Mouse (Mus musculus) CH12.LX (cell line): ENCODE measurements around the gene Mknk1. TPM values are rescaled to one million over a fixed set of nuclear protein-coding genes. Genes with fewer than 3 reads are reported as not detected.

ENCODE experiments used
- DNase-seq: peaks from one replicate; pipeline ENCODE4 v3.0.0-alpha.2; 2013; ENCODE audit errors: extremely low read depth
- H3K27ac ChIP-seq: 2 replicates; pipeline ENCODE4 v1.5.1; 2012; ENCODE audit warnings: low read depth, mild to moderate bottlenecking, control low read depth, moderate library complexity; ENCODE audit not compliant: insufficient read depth
- H3K27me3 ChIP-seq: replicated peaks from 2 replicates; pipeline ENCODE3; 2012; ENCODE audit warnings: inconsistent platforms
- H3K36me3 ChIP-seq, 2 experiments: replicated peaks in 1 of 2; 2 replicates each; pipeline versions ENCODE3 to v1.6.1; 2012; ENCODE audit warnings: inconsistent platforms in 1 of 2, low read length in 1 of 2, mild to moderate bottlenecking in 1 of 2, mixed read lengths in 1 of 2, moderate library complexity in 1 of 2; ENCODE audit not compliant: control insufficient read depth in 1 of 2, insufficient read depth in 1 of 2
- H3K4me1 ChIP-seq, 2 experiments: 2 replicates each; pipeline ENCODE4 v1.6.1; 2012; ENCODE audit warnings: inconsistent platforms in 1 of 2, moderate library complexity in 1 of 2; ENCODE audit not compliant: insufficient read depth in 2 of 2, control insufficient read depth in 1 of 2
- H3K4me2 ChIP-seq: 2 replicates; pipeline ENCODE4 v1.6.1; 2012; ENCODE audit warnings: low read depth, mild to moderate bottlenecking, control low read depth; ENCODE audit not compliant: poor library complexity, insufficient read depth, severe bottlenecking
- H3K4me3 ChIP-seq, 3 experiments: fragments of 150-350 bp in 1 of 3; sonication (generic) in 1 of 3; replicated peaks in 1 of 3; 2 replicates each; pipeline versions ENCODE3 to v1.5.1; 2011 to 2012; ENCODE audit warnings: low read depth in 2 of 3, low read length in 2 of 3, mild to moderate bottlenecking in 2 of 3, moderate library complexity in 2 of 3, control low read depth in 1 of 3, improper control_type of control experiment in 1 of 3, inconsistent platforms in 1 of 3, mixed read lengths in 1 of 3; ENCODE audit not compliant: poor library complexity in 1 of 3
- H3K79me2 ChIP-seq: replicated peaks from 2 replicates; pipeline ENCODE4 v1.6.1; 2012; ENCODE audit warnings: mild to moderate bottlenecking, moderate library complexity; ENCODE audit not compliant: control insufficient read depth, poor library complexity, insufficient read depth, severe bottlenecking; ENCODE audit errors: extremely low read depth
- H3K9ac ChIP-seq: 2 replicates; pipeline ENCODE4 v1.6.1; 2012; ENCODE audit warnings: low read depth, mild to moderate bottlenecking, control low read depth, moderate library complexity; ENCODE audit not compliant: insufficient read depth
- H3K9me3 ChIP-seq: replicated peaks from 2 replicates; pipeline ENCODE3; 2012; ENCODE audit warnings: low read length, inconsistent platforms, mixed read lengths
- CHD1 ChIP-seq: IDR thresholded peaks from 2 replicates; pipeline ENCODE4 v1.6.1; 2012; ENCODE audit warnings: low read depth, low read length, improper control_type of control experiment, inconsistent platforms
- CHD2 ChIP-seq: IDR thresholded peaks from 2 replicates; pipeline ENCODE4 v1.6.1; 2011; ENCODE audit warnings: low read length, improper control_type of control experiment
- E2F4 ChIP-seq: IDR thresholded peaks from 2 replicates; pipeline ENCODE4 v1.6.1; 2011; ENCODE audit warnings: low read depth, low read length, improper control_type of control experiment; ENCODE audit not compliant: insufficient replicate concordance
- ELF1 ChIP-seq: IDR thresholded peaks from 2 replicates; pipeline ENCODE4 v1.6.1; 2014; ENCODE audit warnings: low read depth, mild to moderate bottlenecking, inconsistent platforms, low read length, improper control_type of control experiment
- EP300 ChIP-seq: IDR thresholded peaks from 2 replicates; pipeline ENCODE4 v1.6.1; 2011; ENCODE audit warnings: low read length, improper control_type of control experiment
- ETS1 ChIP-seq: conservative IDR thresholded peaks from 2 replicates; pipeline ENCODE4 v1.6.1; 2012; ENCODE audit warnings: low read depth, mild to moderate bottlenecking, inconsistent platforms, low read length, improper control_type of control experiment, moderate library complexity
- HCFC1 ChIP-seq: IDR thresholded peaks from 2 replicates; pipeline ENCODE4 v1.6.1; 2012; ENCODE audit warnings: low read depth, mild to moderate bottlenecking, inconsistent platforms, low read length, improper control_type of control experiment
- JUN ChIP-seq: IDR thresholded peaks from 2 replicates; pipeline ENCODE4 v1.6.1; 2011; ENCODE audit warnings: low read depth, mild to moderate bottlenecking, low read length, improper control_type of control experiment, moderate library complexity; ENCODE audit not compliant: insufficient read depth
- JUND ChIP-seq: conservative IDR thresholded peaks from 2 replicates; pipeline ENCODE4 v1.6.1; 2011; ENCODE audit warnings: low read depth, low read length, improper control_type of control experiment
- MAX ChIP-seq: IDR thresholded peaks from 2 replicates; pipeline ENCODE4 v1.6.1; 2011; ENCODE audit warnings: low read length, improper control_type of control experiment
- PAX5 ChIP-seq: IDR thresholded peaks from 2 replicates; pipeline ENCODE4 v1.6.1; 2012; ENCODE audit warnings: low read length, inconsistent platforms, mixed read lengths
- POLR2AphosphoS2 ChIP-seq: IDR thresholded peaks from 2 replicates; pipeline ENCODE4 v1.6.1; 2011; ENCODE audit warnings: low read depth, low read length, improper control_type of control experiment
- RAD21 ChIP-seq: IDR thresholded peaks from 2 replicates; pipeline ENCODE4 v1.6.1; 2011; ENCODE audit warnings: low read depth, mild to moderate bottlenecking, low read length, improper control_type of control experiment, moderate library complexity
- RCOR1 ChIP-seq: conservative IDR thresholded peaks from 2 replicates; pipeline ENCODE4 v1.6.1; 2012; ENCODE audit warnings: low read depth, mild to moderate bottlenecking, inconsistent platforms, low read length, improper control_type of control experiment
- TCF12 ChIP-seq: IDR thresholded peaks from 2 replicates; pipeline ENCODE4 v1.6.1; 2014; ENCODE audit warnings: low read depth, mild to moderate bottlenecking, inconsistent platforms, low read length, improper control_type of control experiment
- USF1 ChIP-seq: IDR thresholded peaks from 2 replicates; pipeline ENCODE4 v1.6.1; 2014; ENCODE audit warnings: low read depth, mild to moderate bottlenecking, inconsistent platforms, low read length, improper control_type of control experiment
- USF2 ChIP-seq: conservative IDR thresholded peaks from 2 replicates; pipeline ENCODE4 v1.6.1; 2011; ENCODE audit warnings: low read depth, low read length, improper control_type of control experiment
- ZC3H11A ChIP-seq: IDR thresholded peaks from 2 replicates; pipeline ENCODE4 v1.6.1; 2012; ENCODE audit warnings: low read depth, mild to moderate bottlenecking, inconsistent platforms, low read length, improper control_type of control experiment
- ZKSCAN1 ChIP-seq: IDR thresholded peaks from 2 replicates; pipeline ENCODE4 v1.6.1; 2012; ENCODE audit warnings: low read depth, inconsistent platforms, low read length, improper control_type of control experiment, borderline replicate concordance
- ZMIZ1 ChIP-seq: IDR thresholded peaks from 2 replicates; pipeline ENCODE4 v1.6.1; 2012; ENCODE audit warnings: low read depth, mild to moderate bottlenecking, inconsistent platforms, low read length, improper control_type of control experiment
- ZNF384 ChIP-seq: IDR thresholded peaks from 2 replicates; pipeline ENCODE4 v1.6.1; 2012; ENCODE audit warnings: low read depth, low read length, improper control_type of control experiment, inconsistent platforms
- dilution Hi-C: fragments of 300-500 bp; cut with MboI; formaldehyde crosslinking; loops from 2 replicates; pipeline ENCODE4 v1.14.3; 2020; ENCODE audit warnings: low sequenced_read_pairs; ENCODE audit not compliant: extremely low pct_unique_long_range_greater_than_20kb, extremely low pct_ligation_motif_present
- in situ Hi-C: fragments of 300-500 bp; cut with MboI; formaldehyde crosslinking; loops from 3 replicates; pipeline ENCODE4 v1.14.3; 2019; ENCODE audit warnings: low sequenced_read_pairs, low pct_ligation_motif_present, low pct_unique_long_range_greater_than_20kb, mixed read lengths
- polyA plus RNA-seq: library from polyadenylated mRNA; unstranded; fragments of >175 nt; gene quantifications from 2 replicates; pipeline ENCODE4 v1.2.1, GENCODE M21; 2012; ENCODE audit warnings: low read depth; ENCODE audit not compliant: insufficient read length
- total RNA-seq, 2 experiments: library from RNA; depleted of rRNA; stranded (reverse); fragments of 300-350 nt in 1 of 2; fragments of >200 nt in 1 of 2; gene quantifications; 2 replicates each; pipeline ENCODE4 v1.2.3; 2012 to 2014

Gene Mknk1
- total and polyA plus RNA-seq, 3 experiments = 17.8 to 39.0 (median 31.5) TPM

GRCm38 (mm10) chr4:115821431-115821830 is 17.6 kb upstream of the Mknk1 start:
- dilution Hi-C loops = no loop called here
- 0 out of 2 replicates have a peak overlapping the region, but pooled peaks have one; percentile 3 for H3K9ac ChIP-seq
- peaks cover 20 to 60% of the 10 kb centered on the region in 2 experiments for H3K4me1 ChIP-seq
- H3K4me2 ChIP-seq = peak overlapping the region; percentile 26; the same call in 1 of the 2 replicates
- peaks cover 4 to 46% of the 10 kb centered on the region in 2 experiments for H3K36me3 ChIP-seq
- H3K27me3 ChIP-seq = no peaks in the 10 kb centered on the region
- TF ChIP-seq USF1 (no peak), TCF12 (no peak), JUND (no peak), PAX5 (no peak), USF2 (no peak), RAD21 (no peak), MAX (no peak), EP300 (no peak), ZC3H11A (no peak), ETS1 (no peak), ELF1 (no peak), JUN (no peak), POLR2AphosphoS2 (no peak), CHD2 (no peak), E2F4 (no peak), HCFC1 (no peak), ZMIZ1 (no peak), ZKSCAN1 (no peak), ZNF384 (no peak), RCOR1 (no peak)
- 0 out of 2 replicates have a peak overlapping the region, but pooled peaks have one; percentile 66 for H3K27ac ChIP-seq
- no peaks in the 10 kb centered on the region for H3K79me2 ChIP-seq
- no peak for DNase-seq
- in situ Hi-C loops = loop anchor here (10.0 kb wide), 1 partner anchor 77 kb away; no protein-coding TSS in a partner anchor
- H3K9me3 ChIP-seq = no peaks in the 10 kb centered on the region
- no peak overlapping the region for H3K4me3 ChIP-seq

- Histone ChIP-seq H3K27me3 (no peaks in the 10 kb centered on the region), H3K9ac (no peak overlapping the region), H3K27ac (no peak overlapping the region), H3K4me2 (no peak overlapping the region), H3K36me3 (peaks cover 3 to 42% of the 10 kb centered on the region in 2 experiments), H3K4me3 (no peak overlapping the region), H3K9me3 (no peaks in the 10 kb centered on the region), H3K4me1 (peaks cover 20 to 62% of the 10 kb centered on the region in 2 experiments), H3K79me2 (no peaks in the 10 kb centered on the region)
- dilution Hi-C loops = no loop called here
- in situ Hi-C loops = loop anchor here (10.0 kb wide), 1 partner anchor 77 kb away; no protein-coding TSS in a partner anchor
- no peak for DNase-seq
- TF ChIP-seq ETS1 = no peak
- no peak for TF ChIP-seq CHD1
Measured at GRCm38 (mm10) chr4:115821928-115822327, 17.1 kb upstream of the Mknk1 start.
